Mouse (Mus musculus): ENCODE data around the gene Notch2.
A peak's percentile ranks its signal among the peaks of the same experiment; 100 is the strongest.

- TF ChIP-seq CTCF (IDR thresholded peaks at IDR 0.05; ENCODE audit: borderline replicate concordance, insufficient read depth, low read length) (peak; percentile 50; the same call in 1 of the 2 replicates), POLR2A (IDR thresholded peaks at IDR 0.05; ENCODE audit: low read depth, low read length) (no peak)
Measured at GRCm38 (mm10) chr3:98180805-98181204, 167.5 kb downstream of the Notch2 start.
